Mouse (Mus musculus) heart, adult 2 months (tissue): ENCODE results near the gene Ipcef1.

ENCODE experiments used
- CTCF ChIP-seq: fragments of 200-600 bp; IDR thresholded peaks from 2 replicates; pipeline ENCODE4 v1.8.1; 2022; ENCODE audit warnings: antibody characterized with exemption, mild to moderate bottlenecking, moderate library complexity
- EP300 ChIP-seq: fragments of 200-500 bp; IDR thresholded peaks from 2 replicates; pipeline ENCODE4 v1.6.1; 2011; ENCODE audit warnings: low read depth, low read length, control low read depth; ENCODE audit not compliant: insufficient read depth
- POLR2A ChIP-seq: fragments of 200-500 bp; IDR thresholded peaks from 2 replicates; pipeline ENCODE4 v1.6.1; 2011; ENCODE audit warnings: mild to moderate bottlenecking, low read depth, low read length, control low read depth; ENCODE audit not compliant: insufficient read depth

DNA sequence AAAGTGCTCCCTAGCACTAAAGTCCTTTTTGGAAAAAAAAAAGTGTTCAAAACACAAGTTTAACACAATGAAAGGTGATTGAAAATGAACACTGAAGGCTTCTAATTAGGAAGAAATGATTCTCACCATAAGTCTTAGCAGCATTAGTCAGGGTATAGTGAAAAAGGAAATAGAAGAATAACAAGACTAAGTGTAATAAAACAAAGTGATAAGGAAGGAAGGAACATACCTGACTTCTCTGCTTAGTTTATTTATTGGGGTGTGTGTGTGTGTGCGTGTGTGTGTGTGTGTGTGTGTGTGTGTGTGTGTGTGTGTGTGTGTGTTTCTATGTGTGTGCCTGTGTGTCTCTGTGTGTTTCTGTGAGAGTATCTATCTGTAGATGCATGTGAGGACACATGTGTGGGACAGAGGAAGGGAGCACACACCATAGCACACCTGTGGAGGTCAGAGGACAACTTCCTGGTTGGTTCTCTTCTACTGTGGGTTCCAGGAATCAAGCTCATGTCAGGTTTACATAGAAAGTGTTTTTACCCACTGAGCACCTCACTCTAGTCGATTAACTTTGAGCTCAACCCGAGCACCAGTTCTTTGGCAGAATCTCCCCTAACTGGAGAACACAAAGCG lies 124.6 kb downstream of the Ipcef1 start:
- no peak for TF ChIP-seq CTCF
- no peak for TF ChIP-seq POLR2A
- TF ChIP-seq EP300, result no peak
